Mouse (Mus musculus): ENCODE results near the gene Setx.
"Not testable (repeated sequence)": the region's sequence is repeated elsewhere in the genome, so short reads cannot be mapped to it uniquely, and the experiment has no call there.

Gene Setx

DNA sequence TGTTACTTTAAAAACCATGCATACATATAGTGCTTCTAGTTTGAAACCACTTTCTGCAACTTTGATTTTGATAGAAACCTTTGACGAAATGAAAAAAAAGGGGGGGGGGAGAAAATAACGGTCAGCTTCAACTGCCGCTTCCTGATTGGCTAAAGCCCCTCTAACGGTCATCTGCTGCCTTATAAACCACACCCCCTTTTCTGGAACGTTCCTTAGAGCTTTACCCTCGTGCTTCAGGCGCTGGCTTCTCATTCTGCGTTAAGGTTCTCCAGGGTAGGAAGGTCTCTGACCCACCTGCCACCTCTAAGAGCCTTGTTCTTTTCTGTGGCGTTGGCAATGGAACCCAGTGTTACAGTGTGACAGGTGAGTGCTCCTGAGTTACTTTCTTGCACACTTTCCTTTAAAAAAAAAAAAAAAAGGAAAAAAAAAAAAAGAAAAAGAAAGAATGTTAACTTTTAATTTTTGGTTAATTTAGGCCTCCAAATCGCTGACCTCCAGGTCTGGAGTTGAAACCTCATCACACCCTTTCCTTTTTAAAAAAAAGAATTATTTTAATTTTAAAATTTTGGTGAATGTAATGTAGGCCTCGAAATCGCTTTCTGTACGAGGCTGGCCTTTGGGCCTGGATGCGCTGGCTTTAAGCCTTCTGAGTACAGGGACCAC, at the start of gene Setx:
Gene Setx (plus strand): TSS at position 275 of the 663 bp plus-strand sequence.
- peak; percentile 10 for DNase-seq (ENCODE audit: low spot score)

DNA sequence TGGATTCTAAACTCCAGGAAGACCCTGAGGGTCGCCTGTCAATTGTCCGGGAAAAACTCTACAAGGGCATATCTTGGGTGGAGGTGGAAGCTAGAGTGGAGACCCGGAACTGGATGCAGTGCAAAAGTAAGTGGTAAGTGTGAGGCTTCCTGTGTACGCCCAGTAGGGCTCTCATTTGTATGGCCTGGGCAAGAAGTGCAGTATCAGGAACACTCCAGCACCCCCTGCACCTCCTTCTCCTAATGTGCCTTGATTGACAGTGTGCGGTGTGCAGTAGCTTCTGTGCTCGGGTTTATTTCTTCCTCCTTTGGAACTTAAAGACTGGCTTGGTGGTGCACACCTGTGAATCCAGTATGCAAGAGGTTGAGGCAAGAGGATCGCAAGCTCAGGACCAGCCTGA, 49.3 kb upstream of the Setx start:
- DNase-seq (ENCODE audit: low spot score), result no peak

DNA sequence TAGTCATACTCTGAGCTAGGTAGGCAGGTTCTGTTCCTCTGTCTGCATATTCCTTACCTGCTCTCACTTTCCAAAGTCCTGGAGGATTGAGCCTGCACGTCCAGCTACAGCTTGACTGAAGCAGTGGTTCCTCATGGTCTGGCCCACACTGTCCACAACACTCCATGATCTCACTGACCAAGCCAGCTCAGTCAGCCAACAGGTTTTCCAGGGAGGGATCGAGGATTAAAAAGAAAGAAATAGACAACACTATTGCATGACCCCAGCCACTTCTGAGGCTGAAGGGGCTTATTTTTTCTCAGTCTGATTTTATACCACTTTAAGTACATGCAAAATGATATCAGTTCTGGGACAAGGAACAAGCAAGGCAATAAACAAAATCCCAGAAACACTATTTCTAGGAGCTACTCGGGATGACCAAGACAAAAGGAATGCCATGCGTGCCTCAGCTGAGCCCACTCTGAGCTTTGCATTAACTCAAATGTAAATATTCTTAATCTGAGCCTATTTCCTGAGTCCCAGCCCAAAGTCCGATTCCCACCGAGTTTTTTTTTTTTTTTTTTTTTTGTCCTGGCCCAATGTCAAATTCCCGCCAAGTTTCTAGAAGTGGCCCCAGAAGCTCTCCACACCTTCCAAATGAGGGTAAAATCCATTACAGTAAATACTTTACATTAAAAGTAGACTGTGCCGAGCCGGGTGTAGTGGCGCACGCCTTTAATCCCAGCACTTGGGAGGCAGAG, 48.5 kb upstream of the Setx start:
- no peak for DNase-seq (ENCODE audit: low spot score)

DNA sequence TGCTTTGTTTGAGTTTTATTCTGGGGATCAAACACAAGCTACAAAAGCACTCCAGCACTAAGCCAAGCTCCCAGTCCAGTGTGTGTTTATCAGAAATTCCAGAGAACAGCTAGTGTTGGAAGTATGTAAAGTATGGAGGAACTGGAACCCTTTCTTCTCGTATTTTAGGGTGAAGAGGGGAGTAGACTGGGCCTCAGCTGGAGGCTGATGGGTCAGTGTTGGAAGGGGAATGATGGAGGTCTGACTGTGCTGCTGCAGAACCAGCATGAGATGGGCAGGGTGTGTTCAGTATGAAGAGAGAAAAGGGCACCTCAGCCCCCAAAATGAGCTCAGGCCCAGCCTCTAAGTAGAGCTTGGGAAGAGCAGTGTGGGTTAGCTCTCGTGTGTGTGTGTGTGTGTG, 47.8 kb upstream of the Setx start:
- no peak for DNase-seq (ENCODE audit: low spot score)

DNA sequence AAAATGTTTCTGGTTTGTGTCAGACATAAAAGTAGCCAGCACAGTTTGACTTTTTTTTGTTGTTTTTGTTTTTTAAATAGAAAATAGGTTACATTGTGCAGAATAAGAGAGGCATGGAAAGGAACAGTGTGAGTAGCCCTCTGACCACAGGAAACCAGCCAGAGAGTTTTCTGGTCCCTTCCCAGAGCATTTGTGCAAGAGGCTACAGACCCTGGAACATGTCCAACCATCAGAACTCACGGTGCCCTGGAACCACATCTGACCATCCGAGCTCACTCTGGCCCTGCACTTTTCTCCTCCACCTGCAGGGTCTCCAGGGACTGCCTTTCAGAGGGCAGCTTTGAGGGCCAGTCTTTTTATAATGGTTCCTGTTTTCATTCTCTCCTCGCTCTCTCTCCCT, 42.0 kb upstream of the Setx start:
- no peak for DNase-seq (ENCODE audit: low spot score)

DNA sequence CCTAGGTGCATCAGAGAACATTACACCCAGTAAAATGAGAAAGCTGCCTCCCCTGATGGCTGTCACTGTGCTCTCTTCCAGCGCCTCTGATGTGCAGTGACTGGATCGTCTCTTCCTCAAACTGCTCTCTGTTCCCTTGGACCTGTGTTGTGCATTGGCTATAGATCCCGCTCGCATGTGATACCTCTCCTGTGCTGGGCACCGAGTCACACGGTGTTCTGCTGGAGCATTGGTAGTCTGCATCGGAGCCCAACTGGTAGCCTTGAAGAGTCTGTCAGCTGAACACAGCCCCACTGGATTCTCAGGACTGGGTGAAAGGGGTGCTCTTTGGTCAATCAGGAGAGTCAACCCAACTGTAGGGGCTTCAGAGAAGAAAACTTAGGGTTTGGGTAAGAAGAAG, 38.0 kb upstream of the Setx start:
- no peak for DNase-seq (ENCODE audit: low spot score)

DNA sequence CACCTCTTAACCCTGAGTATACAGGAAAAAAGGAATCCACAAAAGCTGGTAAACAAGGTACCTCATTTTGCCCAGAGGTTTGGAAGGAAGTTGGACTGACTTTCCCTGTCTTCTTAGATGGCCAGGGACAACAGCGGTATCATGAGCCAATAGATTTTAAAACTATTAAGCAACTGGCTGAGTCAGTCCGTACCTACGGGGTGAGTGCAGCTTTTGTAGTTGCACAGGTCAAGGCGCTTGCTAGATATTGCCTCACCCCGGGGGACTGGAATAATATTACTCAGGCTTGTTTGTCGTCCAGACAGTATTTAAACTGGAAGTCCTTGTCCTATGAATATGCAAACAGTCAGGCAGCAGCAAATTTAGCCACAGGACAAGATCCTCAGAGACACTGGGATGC, 34.7 kb upstream of the Setx start:
- not testable (repeated sequence) for DNase-seq (ENCODE audit: low spot score)

DNA sequence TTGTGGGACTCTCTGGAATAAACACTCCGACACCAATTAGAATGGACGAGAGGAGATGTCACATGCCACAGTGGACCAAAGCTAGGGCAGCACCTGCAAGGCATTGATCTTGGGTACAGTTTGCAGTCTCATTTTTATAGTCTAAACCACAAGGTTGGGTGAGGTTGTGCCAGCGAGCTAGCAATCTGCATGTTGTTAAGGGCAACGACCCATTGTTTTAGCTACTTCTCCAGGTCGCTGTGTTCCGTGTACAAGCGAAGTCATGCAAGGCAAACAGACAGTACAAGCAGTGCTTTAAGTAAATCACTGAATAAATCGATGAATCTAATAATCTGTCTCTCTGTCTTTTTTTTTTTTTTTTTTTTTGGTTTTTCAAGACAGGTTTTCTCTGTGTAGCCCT, 28.3 kb upstream of the Setx start:
- no peak for DNase-seq (ENCODE audit: low spot score)

DNA sequence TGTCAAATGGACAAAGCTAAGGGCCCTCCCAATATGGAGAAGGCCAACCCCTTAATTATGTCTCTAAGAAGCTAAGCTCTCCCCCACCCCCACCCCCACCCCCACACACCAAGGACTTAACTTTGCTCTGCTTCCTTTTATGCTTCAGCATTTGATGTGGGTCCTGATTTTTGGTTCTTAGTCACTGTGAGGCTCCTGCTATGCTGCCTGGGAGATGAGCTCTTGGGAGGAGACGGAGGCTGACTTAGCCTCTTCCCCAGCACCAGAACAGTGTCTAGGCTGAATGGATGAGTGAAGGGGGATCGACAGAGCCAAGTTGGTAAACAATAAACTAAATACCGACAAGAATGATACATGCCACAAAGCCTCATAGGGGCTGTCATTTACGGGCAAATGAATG, 27.2 kb upstream of the Setx start:
- no peak for DNase-seq (ENCODE audit: low spot score)

DNA sequence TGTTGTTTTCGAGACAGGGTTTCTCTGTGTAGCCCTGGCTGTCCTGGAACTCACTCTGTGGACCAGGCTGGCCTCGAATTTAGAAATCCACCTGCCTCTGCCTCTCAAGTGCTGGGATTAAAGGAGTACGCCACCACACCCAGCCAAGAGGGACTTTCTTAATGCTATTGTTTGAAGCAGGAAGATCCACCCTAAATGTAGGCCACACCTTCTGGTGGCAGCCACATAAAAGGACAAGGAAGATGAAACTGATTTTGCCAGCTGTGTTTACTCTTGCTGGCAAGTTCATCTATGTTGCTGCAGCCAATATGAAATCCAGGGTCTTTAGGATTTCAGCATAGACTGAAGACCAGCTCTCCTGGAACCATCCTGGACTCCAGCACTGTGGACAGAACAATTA, 26.5 kb upstream of the Setx start:
- no peak for DNase-seq (ENCODE audit: low spot score)

DNA sequence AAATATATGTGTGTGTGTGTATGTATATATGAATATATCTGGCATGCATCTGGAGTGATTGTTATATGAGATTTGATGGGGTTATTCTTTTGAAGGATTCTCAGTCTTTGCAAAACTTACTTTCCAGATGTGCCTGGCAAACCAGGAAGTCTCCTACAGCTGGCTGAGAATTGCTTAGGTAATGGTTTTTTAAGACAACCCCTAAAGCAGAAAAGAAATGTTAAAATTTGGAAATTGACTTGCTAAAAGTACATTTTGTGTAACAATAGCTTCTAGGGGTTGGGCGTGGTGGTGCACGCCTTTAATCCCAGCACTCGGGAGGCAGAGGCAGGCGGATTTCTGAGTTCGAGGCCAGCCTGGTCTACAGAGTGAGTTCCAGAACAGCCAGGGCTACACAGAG, 26.0 kb upstream of the Setx start:
- not testable (repeated sequence) for DNase-seq (ENCODE audit: low spot score)

DNA sequence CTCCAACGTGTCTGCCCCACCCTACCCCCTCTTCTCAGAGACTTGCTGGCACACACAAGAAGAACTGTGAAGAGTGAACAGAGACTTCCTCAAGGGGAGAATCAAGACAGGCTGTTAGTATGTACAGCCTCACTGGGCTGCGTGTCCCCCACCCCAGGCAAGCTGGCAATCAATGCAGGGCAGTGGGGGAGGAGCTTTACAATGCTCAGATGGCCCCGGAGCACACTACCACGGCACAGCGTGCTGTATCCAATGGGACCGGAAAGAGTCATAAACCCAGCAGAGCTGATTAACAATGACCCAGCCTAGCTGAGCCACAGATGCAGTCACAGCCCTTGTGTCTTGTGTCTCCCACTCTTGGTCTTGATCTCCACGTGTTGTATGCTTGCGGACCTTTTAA, 25.2 kb upstream of the Setx start:
- DNase-seq (ENCODE audit: low spot score), result no peak

DNA sequence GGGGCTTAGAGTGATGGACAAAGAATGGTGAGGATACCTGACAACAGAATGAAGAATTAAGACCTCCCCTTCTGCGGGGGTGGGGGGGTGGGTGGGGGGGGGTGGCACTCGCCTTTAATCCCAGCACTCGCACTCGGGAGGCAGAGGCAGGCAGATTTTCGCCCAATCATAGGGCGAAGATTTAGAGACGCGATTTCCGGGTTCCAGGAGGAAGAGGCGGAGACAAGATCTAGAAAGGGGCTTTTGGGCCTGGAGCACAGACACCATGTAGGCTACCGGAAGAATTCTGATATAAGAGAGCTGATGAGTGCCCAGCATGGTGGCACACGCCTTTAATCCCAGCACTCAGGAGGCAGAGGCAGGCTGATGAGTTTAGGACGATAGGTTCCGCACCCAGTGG, 24.3 kb upstream of the Setx start:
- DNase-seq (ENCODE audit: low spot score), result no peak

DNA sequence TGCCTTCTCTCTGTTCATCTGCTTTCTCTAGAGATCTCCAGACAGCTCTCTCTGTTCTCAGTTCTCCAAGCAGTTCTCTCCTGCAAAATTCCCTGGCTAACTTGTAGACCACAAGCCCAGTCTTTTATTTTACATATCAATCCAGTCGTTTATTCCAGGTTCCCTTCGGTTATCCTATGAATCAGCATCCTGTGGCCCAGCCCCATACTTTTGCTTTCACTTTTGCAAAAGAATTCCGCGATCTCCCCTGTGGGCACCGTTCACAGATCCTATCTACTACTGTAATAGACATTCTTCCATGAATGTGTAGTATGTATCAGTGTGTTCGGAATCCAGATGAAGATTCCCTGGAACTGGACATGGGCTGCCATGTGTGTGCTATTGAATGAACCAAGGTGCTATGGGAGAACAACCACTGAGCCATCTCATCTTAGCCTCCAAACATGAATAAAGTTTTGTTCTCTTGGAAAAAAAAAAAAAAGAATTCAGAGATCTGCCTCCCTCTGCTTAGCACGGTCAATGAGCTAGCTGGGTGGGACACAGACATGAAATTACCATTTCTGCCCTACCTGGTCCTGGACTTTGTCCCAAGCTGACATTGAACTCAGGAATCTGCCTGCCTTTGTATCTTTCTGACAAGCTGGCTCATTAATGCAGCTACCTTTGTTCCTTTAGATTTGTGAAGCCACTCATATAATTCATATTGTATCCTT, 23.0 kb upstream of the Setx start:
- DNase-seq (ENCODE audit: low spot score), result no peak

DNA sequence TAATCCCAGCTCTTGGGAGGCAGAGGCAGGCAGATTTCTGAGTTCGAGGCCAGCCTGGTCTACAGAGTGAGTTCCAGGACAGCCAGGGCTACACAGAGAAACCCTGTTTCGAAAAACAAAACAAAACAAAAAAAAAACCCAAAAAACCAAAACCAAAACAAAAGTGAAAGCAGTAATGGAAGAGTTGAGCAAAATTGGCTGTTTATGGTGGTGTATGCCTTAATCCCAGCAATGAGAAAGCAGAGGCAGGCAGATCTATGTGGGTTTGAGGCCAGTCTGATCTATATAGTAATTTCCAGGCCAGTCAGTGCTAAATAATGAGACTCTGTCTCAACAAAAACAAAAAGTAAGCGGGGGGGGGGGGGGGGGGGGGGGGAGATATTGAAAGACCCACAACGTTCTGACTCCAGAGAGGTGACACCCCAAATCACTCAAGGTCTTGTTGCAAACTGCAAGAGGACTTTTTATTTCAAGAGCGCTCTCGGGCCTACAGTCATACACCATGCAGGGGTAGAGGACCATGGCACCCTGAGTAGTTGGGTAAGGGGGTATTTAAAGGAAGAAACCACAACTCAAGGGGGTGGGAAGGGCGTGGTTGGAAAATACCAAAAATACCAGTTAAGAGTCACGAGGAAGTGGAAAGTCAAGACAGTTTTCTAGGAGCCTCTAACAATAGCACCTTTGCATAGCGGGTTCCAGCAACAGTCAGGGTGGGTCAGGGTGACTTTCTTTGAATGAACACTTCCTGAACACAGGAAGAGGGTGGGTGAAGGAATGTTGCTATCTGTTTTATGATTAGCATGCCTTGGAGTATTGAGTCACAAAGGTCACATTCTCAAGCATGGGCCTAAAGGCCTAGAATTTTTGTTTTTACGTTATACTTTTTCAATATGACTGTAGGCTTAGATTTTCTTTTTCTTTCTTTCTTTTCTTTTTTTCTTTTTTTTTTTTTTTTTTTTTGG, 21.3 kb upstream of the Setx start:
- not testable (repeated sequence) for DNase-seq (ENCODE audit: low spot score)

DNA sequence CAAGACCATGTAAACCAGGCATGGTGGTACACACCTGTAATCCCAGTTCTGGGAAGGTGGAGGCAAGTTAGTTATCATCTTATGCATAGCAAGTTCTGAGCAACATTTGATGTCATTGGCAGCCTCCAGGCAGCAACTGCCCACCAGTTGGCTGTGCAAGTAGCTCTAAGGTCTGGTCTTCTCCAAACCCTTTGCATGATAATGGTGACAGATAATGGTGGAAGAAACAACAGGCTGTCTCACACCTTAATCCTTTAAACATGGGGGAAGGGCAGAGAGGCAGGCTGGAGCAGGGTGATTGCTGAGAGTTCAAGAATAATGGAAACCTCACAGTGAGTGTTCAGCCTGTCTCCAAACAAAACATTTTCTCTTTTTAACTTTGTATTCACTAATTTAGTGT, 3.0 kb upstream of the Setx start:
- DNase-seq (ENCODE audit: low spot score), result no peak

DNA sequence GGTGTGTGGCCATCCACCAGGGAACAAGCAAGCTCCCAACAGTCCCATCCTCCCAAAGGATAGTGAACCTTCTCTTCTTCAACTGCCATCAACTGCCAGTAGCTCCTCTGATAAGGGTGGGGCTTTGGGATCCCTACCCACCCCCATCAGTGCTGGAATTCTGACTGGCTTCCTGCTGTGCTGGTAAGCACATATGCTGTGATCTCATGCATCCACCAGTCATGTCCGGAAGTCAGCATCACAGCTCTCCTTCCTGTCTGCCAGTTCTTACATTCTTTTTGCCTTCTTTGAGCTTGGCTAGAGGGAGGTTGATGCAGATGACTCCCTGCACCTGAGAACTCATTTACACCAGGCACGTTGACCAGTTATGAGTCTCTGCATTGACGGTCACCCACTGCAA, 1.5 kb upstream of the Setx start:
- DNase-seq (ENCODE audit: low spot score), result no peak

DNA sequence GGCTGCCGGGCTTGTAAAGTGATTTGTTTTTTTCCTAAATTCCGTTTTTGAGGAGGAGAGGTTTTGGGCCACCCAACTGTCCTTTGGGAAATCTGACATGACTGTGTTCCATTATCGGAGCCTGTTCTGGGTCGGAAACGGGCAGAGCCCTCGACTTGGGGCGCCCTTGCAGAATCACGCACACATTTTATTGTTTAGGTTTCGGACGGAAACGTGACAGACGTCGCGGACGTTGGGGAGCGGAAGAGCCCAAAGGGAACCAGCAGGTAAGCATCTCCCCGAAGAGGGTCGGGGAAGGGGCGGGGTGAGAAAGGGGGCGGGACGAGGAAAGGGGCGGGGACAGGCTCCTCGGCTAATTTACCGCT, 572 bp downstream of the Setx start:
- DNase-seq (ENCODE audit: low spot score), result no peak

DNA sequence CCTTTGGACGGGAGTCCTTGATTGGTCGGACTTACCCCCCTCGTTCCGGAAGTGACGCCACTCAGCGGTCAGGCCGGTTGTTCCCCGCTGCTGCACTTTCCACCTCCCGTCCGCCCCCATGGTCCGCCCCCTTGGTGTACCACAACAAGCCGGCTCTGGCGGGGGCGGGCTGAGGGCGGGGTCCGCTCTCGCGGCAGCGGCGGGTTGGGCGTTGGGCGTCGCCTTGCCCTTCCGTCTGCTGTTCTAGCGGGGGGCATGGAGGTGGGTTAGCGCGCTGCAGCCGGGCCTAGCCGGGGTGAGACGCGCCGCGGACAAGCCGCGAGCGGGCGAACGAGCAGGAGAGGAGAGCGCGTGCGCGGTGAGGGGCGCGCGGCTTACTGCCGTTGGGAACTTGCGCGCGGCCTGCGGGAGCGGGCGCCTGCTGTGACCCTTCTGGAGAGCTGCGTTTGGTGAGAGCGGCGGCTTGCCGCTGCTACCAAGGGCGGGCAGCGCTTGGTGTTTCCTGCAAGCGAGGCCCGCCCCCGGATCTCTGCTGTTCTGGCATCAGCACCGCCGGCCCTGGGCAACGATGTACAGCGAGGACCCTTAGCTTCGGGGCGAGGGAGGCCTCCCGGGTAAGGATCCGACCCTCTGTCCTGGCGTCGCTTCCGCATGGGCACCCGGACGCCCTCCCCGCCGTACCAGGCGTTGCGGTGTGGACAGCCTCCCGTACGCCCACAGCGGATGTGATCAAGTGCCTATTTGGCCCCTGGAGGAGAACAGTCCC, 1.1 kb downstream of the Setx start:
- DNase-seq (ENCODE audit: low spot score), result peak; percentile 98

DNA sequence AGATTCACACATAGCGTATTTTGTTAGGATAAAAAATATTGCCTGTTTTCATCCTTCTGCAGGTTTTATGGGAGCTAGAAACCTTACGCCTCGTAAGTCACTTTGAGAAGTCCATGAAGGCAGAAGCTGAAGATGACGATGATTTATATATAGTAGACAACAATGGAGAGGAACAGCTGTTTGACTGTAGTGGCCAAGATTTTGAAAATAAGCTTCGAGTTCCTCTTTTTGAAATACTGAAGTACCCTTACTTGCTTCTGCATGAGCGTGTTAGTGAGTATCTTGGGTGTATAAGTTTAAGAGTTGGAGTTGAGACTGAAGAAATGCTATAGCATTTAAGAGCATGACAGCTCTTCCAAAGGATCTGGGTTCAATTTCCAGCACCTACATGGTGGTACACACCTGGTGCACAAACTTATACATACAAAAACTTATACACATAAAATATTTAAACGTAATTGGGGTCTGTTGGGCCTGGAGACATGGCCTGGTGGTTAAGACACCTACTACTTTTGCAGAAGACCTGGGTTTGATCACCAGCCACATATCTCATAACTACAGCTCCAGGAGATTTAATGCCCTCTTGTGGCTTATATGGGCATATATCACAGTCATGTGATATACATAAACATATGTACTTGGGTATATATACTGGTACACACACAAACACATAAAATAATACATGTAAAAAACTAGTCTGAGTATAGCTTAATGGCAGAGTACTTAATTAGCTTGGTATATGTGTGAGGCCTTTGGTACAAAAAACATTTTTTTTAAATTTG, 6.3 kb downstream of the Setx start:
- DNase-seq (ENCODE audit: low spot score), result peak; percentile 10

DNA sequence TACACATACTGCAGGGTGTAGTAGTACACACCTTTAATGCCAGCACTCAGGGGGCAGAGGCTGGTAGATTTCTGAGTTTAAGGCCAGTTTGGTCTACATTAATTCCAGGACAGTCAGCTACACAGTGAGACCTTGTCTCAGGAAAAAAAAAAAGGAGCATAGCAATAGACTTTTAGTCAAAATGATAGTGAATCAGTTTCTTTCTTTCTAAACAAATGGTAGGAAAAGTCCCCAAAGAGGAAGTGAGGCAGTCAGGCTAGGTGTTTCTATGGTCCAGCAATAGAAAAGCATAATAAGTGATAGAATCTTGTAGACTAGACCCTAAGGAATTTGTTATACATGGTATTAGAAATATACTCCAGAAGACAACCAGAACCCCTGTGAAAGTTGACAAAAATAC, 11.2 kb downstream of the Setx start:
- no peak for DNase-seq (ENCODE audit: low spot score)

Measured in retina, embryonic 14.5 days (tissue).